Mouse (Mus musculus) ES-Bruce4 (cell line): Measurements from ENCODE around the gene Anp32e.

Source experiments
- CTCF ChIP-seq: IDR thresholded peaks from one replicate; pipeline ENCODE4 v1.8.1; 2011; ENCODE audit warnings: low read depth, low read length
- EP300 ChIP-seq: IDR thresholded peaks from 2 replicates; pipeline ENCODE4 v1.6.1; 2011; ENCODE audit warnings: low read depth, low read length; ENCODE audit not compliant: insufficient read depth
- POLR2A ChIP-seq: IDR thresholded peaks from one replicate; pipeline ENCODE4 v1.8.1; 2011; ENCODE audit warnings: low read length; ENCODE audit not compliant: insufficient read depth

DNA sequence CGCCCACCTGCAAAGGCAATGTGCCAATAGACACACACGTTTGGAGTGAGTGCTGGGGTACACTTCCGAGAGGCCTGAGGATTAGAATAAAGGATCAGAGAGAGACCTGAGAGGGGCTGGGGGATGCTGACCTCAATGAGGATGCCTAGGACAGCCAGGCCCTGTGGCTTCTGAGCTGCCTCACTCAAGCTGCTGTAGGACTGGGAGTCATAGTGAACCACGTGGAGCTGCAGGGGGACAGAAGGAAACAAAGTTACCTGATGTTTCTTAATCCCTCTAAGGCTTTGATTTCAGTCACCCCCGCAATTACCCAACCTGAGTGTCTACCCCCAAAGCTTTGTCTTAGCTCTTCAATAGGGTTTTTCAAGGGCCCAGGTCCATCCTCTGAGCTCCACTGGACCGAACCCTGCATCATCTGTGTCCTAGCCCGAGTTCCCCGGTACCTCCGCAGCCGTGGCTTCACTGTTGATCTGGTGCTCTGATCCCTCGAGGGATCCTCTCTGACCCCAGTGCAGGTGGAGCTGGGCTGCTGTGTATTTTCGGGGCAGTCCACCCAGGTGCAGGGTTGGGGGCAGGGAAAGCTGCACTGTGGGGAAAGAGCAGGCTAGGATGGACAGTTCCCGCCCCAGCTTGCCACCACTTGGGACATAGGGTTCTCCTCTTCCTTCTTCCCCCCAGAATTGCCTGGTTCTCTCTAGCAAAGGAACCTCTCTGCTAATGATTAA, 29.1 kb upstream of the Anp32e start:
- TF ChIP-seq POLR2A (no peak), CTCF (no peak), EP300 (no peak)
